Mouse (Mus musculus): ENCODE measurements around the gene Mfng. TPM values are rescaled to one million over a fixed set of nuclear protein-coding genes. Genes with fewer than 3 reads are reported as not detected.

Mfng gene
- total RNA-seq (2021): 1 to 10 TPM; 7.9 to 9.5 TPM
- long read RNA-seq, experiment 1, transcript Mfng-201 (8 exons, 1,865 nt): major isoform, 7 of 8 reads
- long read RNA-seq, experiment 1, partial matches to known transcripts: 0 of 8 reads
- long read RNA-seq, experiment 1, other reads (novel, unspliced or antisense): 1 of 8 reads
- long read RNA-seq, experiment 2, transcript Mfng-201 (8 exons, 1,865 nt): major isoform, 9 of 13 reads
- long read RNA-seq, experiment 2, partial matches to known transcripts: 1 of 13 reads
- long read RNA-seq, experiment 2, other reads (novel, unspliced or antisense): 3 of 13 reads

DNA sequence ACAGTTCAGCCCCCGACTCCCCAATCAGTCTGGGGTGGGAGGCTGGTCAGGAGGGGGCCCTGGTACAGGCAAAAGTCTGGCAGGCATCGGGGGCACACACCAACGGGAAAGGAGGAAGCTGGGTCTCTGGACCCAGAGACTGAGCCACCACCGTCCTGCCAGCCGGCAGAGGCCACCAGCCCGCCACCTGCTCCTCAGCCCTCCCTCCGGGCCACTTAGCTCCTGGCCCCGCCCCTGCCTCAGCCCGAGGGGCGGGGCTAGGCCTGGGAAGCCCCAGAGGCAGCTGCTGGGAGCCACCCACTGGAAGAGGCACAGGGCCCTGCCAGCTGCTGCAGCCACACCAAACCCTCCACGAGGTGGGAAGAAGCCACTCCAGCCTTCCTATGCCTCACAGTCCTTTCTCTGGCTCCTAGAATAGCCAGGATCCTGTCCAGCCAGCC, at the start of gene Mfng:
Gene Mfng, minus strand, starts transcription at position 186 of the 440 bp plus-strand sequence.
- DNase-seq: peak; percentile 73

DNA sequence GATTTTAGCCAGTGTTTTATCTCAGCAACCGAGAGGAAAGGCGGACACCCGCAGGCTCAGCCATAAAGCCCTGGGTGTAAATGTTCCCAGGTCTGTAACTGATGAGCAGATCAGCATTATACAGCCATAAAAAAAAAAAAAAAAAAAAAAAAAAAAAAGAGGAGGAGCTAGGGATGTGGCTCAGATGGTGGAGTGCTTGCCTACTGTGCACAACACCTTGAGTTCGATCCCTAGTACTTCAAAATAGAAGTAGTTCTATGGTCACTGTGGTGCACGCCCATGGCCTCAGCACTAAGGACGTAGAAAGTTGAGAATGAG, 42.8 kb upstream of the Mfng start:
- no peak for DNase-seq

DNA sequence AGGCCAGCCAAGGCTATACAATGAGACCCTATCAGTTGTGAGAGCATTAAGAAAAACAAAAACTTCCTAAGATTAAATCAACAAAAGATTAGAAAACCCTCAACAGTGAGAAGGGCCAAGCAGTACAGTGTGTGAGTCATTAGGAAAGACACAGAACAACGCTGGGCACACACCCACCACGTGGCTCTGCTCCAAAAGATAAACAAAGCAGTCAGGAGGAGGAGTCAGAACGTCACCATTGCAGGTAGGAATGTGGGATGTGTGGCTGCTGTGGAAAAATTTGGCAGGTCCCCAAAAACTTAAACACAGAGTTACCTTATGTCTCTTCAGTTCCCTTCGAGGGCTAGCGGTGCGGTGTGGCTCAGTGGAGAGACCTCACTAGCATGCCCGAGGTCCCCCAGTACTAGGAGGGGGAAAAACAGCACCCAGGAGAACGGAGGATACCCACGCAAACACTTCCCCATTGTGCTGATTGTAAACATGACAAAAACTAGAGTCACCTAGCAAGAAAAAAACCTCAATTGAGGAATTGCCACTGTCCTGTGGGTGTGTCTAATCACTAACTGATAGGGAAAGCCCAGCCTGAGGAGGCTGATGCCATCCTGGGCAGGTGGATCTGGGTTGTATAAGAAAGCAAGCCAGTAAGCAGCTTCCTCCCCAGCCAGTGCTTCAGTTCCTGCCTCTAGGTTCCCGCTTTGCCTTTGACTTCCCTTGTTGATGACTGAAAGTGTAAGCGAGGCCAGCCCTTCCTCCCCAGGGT, 42.2 kb upstream of the Mfng start:
- DNase-seq: no peak

DNA sequence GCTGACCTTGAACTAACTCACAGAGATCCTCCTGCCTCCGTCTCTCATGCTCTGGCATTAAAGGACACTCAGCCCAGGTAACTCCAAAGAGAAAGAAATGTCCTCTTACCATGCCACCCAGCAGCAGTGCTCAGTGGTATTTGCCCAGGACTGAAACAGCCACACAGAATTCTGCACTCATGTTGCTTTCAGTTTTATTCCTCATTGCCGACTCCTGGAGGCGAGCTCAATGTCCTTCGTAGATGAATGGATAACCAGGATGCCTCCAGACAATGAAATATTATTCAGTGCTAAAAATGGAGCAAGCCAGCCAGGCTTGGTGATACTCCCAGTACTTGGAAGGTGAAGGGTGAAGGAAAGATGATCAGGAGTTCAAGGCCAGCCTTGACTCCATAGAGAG, 40.3 kb upstream of the Mfng start:
- no peak for DNase-seq

DNA sequence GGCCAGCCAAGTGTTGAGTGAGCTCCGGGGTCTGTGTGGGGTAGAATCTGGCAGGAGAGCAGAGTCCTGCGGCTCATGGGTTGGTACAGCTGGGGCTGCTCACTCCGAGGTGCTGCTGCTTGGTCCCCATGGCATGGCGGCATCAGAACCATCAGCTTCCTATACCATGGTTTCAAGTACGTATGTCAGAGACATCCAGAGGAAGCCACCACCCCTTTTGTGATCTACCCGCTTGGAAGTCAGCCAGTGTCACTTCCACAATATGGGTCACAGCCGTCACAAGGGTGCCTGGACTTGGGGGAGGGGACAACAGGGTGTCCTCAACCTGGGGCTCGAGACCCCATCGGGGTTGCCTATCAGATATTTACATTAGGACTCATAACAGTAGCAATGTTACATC, 36.9 kb upstream of the Mfng start:
- no peak for DNase-seq

DNA sequence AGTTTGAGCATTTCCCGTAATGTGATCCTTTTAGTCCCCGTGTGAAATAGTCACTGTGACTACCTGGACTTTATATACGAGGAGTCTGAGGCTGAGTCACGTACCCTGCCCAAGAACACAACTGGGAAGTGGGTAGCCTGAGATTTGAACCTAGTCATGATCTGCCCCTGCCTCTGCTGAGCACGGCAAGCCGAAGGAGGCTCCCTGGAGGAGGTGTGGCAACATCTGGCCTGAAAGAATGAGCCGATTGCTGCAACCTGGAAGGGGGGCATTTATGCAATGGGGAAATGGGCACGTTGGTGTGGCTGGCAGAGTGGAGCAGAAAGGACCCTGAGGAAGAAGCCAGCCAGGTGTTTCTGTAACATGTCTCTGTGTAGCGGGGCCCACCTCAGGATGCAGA, 36.5 kb upstream of the Mfng start:
- DNase-seq: no peak

DNA sequence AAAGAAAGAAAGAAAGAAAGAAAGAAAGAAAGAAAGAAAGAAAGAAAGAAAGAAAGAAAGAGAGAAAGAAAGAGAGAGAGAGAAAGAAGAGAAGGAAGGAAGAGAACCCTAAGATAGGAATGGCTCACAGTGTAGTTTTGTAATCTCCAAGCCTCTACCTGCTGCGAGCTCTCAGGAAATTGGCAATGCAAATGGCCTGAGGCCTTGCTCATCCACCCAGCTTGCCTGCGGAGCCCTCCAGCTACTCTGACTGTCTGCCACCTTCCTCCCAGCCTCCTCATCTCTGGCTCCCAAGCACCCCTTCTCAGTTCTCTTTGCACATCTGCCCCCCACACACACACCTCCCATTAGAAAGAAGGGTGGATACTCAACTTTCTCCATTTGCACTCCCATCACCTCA, 35.7 kb upstream of the Mfng start:
- no peak for DNase-seq

DNA sequence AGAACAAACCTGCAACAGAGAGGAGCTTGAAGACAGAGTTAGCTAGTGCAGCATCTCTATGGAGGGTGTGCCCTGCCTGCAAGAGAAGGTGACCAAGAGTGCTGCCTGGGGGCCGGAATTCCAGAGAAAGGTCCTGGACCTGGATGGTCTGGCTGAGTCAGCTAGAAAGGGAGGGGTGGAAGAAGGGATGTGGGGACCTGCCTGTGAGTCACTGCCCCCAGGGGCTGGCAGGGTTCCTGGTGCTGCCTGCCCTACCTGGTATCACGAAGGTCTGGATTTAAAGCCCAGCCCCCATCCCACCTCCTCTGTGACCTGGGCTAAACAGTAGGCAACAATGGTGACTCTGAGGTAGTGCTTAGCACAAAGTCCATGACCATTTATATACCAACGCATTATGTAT, 33.9 kb upstream of the Mfng start:
- DNase-seq: no peak

DNA sequence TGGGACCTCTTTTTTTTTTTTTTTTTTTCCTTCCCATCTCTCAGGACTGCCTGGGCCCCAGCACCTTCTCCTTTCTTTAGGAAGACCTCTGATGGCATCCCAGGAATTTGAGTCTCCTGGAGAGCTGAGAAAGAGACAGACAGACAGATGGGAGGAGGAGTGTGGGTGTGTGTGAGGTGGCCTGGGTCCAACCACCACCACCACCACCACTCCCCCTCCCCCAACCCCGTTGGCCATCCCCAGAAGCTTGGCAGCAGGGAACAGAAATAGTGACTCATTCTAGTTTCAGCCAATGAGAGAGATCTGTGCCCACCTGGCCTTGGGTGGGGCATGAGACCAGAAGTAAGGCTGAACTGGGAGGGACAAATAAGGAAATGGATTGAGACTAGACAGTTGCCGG, 33.3 kb upstream of the Mfng start:
- DNase-seq: no peak

DNA sequence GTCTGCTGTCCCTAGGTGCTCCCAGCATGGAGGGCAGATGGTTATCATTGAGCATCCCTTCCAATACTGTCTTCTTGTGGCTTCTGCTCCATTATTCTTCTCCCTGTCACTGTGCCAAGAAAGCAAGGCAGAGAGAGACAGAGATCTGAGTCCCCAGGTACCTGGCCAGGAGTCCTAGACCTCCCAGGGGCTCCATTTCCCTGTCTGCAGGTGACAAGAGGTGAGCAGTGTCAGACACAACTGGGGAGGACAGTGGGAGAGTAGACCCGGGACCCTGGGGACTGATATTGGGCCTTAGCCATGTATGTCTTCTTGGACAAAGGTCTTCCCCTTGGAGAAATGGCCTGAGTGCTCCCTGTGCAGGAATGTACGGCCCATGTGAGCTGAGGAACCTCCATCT, 32.1 kb upstream of the Mfng start:
- DNase-seq: no peak

DNA sequence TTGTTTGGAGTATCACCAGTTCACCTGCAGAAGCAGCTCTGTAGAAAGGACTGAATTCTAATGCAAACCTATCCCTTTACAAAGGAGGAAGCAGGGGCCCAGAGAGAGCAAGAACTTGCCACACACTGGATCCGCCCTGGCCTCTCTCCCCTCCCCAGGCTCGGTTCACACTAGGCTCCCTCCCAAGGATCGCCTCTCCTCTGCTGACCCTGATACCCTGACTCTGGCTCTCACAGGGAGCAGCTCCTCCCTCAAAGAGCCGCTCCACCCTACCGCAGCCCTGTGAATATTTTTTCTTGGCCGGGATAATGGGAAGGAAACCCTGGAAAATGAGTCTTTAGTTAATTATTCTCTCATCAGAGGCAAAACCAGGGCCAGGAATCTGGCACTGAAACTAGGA, 31.1 kb upstream of the Mfng start:
- no peak for DNase-seq

DNA sequence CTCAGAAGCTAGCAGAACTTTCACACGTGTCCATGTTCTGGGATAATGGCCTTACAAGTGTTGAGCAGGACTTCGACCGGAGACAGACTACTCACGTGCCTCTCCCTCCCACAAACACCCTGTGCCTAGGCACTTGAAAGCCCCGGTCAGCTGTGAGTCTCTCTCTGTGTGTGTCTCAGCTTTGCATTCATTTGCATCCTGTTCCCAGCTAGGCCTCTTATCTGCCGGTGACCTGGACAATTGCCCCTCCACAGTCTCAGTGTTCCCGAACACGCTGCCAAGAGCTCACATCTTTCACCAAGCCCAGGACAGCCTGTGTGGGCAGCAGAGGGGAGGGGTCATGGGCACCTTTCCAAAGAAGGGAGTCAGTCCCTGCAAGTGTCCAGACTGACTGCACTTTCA, 30.2 kb upstream of the Mfng start:
- no peak for DNase-seq

DNA sequence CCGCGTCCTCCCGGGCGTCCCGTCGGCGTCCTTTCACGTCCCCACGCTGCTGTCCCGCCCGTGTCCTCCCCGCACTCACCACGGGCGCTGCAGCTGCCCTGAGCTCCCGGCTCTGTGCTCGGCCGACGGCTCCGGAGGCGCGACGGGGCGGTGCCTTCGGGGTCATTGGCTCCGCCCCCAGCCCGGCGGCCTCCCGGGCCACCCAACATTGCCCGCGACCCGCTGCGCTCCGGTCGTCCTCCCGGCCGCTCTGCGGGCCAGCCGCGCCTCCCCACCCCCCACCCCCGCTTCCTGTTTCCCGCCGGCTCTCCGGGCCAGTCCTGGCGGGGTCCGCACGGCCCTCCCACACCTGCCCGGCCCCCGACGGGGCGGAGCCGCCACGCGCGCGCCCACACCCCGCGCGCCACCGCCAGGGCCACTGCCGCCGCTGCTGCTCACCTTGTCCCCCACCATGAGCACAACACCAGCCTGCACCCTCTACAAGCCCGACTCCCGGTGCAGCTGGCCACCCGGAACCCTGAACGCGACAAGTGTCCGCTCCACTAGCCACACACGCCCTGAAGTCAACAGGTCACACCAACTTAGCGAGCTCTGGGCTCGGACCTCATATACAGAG, 29.6 kb upstream of the Mfng start, which contains the start of gene Card10:
Gene Card10, minus strand, starts transcription at position 267 of the 616 bp plus-strand sequence.
- DNase-seq: peak; percentile 69

DNA sequence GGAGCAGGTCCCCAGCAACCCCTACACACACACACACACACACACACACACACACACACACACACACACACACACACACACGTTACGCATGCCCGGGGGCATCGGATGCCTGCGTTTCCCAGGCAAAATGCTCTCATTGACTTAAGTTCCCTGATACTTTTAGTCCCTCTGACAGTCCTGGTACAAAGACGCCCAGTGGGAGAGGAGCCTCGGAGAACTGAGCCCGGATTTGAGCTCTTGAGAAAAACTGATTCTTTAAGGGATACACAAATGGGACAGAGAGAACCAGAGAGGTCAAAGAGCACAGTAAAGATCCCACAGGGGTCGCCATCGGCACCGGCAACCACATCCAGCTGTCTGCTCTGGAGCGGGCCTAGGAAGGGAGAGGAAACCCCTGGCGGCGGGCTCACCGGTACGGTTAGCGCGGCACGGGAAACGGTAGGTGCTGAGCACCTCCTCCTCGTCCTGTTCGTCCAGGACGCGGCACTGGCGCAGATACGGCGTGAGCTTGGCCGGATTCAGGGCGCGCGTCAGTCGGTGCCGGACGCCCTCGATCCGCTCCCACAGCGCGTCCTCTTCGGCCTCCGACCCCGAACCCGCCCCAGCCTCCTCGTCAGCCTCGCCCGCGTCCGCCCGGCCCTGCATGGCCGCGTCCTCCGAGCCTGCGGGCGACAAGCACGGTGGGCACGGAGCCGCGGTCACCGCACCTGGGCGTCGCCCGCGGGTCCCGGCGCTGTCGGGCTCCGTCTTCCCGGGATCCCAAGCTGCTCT, 28.9 kb upstream of the Mfng start:
- DNase-seq: no peak

DNA sequence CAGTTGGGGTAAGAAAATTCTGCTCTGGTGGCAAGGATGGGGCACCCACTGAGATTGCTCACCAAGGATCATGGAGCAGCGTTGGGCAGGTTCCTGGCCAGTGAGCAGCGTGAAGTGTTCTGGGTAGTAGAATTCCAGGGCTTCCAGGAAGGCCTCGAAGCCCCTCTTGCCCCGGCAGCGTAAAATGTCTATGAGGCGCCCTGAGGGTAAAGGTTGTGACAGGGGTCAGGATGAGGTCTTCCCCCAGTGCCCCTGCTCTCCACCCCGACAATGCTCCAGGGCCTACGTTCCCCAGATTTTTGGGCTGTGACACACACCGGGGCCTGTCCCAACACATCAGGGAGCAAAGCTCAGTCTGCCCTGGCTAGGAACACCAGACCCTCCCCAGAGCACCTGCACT, 28.3 kb upstream of the Mfng start:
- no peak for DNase-seq

DNA sequence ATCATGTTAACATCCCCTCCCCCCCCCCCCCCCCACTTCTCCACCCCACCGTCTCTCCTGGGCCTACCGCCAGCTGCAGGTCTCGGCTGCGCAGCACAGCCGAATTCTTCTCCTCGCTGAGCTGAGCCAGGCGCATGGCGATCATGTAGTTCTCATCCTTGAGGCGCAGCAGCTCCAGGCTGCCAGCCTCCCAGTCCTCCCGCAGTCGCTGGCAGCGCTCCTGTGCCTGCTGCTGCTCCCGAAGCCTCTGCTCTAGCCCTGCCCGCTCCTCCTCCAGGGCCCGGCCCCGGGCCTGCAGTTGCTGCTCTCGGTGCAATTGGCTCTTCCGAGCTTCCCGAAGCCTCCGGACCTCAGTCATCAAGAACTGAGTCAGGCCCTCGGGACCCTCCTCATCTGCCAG, 25.8 kb upstream of the Mfng start:
- peak; percentile 59 for DNase-seq

DNA sequence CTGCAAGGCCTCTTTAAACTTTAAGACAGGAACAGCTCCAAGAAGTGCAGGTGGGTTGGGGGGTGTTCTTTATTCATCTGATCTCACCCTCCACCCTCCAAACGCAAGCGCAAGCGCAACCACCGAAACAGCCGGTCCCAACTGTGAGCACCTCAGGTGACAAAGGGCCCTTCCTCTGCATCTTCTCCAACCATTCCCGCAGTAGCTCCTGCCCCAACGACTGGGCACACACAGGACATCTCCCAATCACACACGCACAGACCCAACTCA, 23.7 kb upstream of the Mfng start:
- DNase-seq: no peak

DNA sequence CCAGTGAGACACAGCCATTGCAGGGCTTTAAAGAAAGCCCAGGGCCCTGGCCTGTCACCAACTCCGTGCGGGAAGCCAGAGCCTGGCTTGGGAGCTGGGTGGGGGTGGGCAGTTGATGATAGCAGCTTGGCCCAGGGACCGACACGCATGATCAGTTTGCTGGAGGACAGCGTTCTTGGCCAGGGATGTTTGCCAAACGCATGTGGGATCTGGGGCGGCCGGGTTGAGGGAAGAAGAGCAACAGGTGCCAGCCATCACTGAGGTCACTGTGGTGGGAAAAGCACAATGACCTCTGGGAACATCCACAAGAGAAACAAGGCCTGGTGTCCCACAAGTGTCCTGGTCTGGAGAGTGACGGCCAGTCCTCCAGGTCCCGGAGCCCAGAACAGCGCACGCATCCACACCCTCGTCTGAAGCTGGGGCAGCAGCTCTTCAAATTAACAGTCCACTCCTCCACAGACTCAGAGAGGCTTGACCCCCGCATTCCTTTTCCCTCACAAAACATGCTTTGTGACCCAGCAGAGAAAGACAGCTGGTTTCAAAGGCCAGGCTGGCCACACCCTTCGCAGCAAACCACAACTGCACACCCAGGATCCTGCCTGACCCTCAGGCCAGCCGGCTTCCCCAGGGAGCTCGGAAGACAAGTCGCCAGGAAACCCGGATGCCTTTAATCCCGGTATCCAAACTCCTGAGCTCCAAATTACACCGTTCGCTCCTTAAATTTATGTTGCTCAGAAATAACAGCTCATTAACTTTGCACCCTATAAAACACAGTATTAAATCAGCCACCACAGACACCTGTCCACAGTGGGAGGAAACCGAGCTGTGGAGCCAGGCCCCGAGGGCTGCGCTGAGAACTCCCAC, 23.2 kb upstream of the Mfng start:
- peak; percentile 61 for DNase-seq

DNA sequence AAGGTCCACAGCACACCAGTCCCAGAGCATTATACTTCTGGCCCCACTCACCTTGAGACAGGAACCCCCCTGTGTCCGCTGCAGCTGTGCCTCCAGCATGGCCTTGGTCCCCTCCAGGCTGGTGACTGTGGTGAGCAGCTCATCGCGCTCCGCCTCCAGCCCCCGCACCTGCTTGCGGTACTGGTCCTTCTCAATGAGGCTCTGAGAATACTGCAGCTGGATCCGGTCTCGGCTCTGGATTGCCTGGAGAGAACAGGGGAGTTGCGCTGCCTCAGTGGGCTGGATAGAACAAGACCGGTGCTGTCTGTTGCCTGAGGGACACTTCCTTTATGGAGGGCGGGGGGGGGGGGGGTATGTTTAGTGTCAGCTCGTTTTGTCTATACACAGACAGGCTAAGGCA, 17.7 kb upstream of the Mfng start:
- no peak for DNase-seq

DNA sequence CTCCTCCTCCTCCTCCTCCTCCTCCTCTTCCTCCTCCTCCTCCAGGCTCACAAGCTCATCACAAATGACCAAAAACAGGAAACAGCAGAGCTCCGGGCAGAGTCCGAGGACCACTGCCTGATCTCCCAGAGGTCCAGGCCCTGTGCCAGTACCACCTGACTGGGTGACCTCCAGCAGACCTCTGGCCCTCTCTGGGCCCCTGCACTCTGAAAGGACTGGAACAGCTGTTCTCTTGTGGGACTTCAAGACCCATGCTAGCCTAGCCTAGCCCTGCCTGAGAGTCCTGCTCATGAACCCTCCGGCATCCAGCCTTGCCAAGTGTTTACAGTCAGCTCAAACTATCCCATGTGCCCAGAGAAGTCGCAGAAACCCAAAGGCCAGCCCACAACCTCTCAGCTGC, 17.2 kb upstream of the Mfng start:
- DNase-seq: peak; percentile 67

DNA sequence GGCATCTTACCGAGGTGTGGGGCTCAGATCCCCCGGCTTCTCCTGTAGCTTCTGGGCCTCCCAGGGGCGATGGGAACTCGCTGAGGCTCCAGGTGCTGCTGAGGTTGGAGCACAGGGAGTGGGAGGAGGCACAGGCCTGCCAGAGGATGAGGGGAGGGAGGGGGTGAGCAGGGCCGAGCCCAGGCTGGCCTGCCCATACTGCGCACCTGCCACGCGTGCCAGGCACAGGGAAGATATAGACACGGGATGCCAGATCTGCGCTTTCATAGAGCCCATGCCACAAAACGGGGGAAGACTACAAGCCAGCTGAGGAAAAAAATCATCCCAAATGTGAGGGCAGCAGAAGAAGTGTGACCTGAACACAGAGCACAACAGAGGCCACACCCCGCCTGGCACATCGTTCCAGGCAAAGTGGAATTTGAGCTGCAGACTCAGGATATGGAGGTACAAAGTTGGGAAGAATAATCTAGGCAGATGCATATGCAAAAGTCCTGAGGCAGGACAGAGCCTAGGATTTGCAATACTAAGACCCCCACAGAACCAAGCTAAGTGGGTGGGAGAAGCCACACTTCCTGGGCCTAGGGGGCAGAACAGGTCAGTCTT, 16.5 kb upstream of the Mfng start:
- no peak for DNase-seq

DNA sequence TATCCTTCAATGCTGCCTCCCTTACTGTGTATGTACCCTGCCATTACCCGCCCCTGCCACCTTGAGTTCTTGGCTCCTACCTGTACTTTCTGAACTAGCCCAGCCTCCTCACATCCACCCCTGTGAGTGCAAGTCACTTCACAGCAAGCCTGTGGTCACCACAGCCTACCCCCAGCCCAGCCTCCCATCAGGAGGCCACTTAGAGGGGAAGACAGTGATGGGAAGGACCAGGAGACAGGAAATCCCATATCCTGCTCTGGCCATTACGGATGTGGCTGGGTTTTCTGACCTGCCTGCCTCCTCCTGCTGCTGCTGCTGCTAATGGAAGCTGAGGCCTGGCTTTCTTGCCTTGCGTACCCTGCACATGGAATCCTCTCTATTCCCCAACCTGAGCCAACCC, 14.8 kb upstream of the Mfng start:
- DNase-seq: no peak
